Mouse (Mus musculus) thymus, postnatal 0 days (tissue): ENCODE measurements at regions not wholly inside any gene's neighbourhood (a gene's known extent, or its start where the extent isn't known, plus 50 kb on each side); places are given as distances from the start of the nearest gene placed in this dataset.

Experiments used
- DNase-seq: peaks from one replicate; pipeline ENCODE4 v3.0.0-alpha.2; 2015; ENCODE audit warnings: low spot score

DNA sequence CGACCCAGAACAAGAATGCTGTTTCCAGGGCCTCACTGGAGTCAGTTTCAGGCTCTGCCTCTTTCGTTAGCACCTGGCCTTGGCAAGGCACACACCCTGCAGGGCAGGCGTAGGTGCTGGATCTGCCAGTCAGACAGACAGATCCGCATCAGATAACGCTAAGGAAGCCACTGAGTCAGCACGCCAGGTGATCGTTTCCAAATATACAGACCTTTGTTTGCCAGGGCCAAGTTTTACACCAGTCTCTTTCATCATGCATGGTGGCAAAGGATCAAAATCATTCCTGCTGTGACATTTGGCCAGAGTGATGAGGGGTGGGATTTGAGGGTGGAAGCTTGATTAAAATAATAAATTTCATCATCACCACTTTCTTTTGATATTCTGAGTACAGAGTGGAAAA, 411.0 kb downstream of the Ofcc1 start:
- DNase-seq: no peak

DNA sequence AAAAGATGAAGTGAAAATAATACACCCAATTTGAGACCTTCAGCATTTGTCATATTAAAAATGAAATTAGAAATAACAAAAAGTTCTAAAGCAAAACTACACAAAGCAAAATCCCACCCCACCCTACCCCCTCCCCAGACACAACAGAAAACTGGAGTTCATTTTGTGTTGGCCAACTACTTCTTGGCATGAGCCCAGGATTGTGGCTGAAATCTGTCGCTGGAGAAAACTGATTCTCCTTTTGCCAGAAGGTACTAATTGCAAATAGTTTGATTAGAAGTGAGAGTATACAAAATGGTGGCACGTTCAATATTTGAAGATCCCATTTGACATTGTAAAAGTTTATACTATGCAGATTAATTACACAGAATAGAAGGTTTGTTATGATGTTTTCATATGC, 426.0 kb downstream of the Ofcc1 start:
- DNase-seq: no peak

DNA sequence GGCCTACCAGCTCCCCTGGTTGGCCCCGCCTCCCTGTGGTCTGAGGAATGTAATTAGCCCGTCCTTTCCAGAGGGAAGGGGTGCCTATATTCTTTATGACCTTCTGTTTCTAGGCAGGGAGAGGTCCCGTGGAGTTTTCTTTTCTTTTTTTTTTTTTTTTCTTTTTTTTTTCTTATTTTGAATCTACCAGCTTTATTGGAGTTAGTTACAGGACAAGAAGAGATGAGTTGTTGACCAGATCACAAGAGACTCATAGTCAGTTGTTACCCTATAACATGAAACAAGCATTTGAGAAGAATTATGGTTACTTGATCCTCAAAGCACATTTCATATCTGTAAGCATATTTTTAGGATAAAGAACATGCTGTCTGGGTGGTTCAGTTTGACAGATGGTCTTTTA, 429.8 kb downstream of the Ofcc1 start:
- no peak for DNase-seq

DNA sequence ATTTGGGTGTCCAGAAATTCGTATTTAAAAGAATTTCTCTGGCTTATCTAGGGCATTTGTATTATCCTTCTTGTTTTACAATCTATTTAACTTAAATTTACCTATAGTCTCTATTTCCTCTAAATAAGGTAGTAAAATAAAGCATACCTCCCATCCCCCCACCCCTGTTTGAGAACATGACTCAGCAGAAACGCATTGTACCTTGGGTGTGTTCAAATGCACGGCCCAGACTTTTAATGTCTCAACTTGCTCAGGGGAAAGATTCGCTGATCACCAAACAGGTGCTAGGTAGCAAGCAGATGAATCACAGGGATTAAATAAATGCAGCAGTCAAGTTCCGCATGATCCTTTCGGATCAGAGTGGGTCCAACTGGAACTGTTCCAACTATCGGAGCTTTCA, 432.7 kb downstream of the Ofcc1 start:
- DNase-seq: no peak

DNA sequence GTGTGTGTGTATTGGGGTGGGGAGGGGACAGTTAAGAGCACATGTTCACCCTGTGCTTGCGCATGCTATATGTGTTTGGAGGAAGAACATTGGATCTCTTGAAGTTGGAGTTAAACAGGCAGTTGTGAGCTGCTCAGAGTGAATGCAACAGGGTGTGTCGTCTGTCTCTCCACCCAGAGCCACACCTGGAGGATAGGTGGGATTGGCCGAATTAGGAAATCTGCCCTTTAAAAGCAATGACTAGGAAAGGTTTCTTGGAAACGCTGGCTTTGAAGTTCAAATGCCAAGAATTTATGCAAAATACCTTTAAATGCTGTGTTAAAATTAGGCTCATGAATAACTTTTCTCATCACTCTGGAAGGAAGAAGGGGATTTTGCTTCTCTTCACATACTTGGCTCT, 436.9 kb downstream of the Ofcc1 start:
- no peak for DNase-seq

DNA sequence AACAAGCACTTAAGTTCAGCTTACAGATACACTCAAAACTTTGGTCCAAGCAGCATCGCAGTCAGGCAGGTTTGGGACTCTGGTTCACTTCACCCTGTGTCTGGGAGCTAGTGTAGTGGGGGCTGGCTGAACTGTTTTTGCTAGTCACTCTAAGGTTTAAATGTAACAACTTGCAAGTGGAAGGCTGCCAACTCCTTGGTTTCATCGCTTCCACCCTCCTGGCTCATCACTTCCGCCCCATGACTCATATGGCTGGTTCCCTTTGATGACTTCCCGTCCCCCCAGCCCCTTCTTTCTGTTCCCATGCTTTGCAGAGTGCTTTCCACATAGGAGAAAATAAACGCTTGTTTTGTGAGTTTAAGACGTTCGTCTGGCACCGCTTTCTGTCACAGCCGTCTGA, 438.1 kb downstream of the Ofcc1 start:
- no peak for DNase-seq

DNA sequence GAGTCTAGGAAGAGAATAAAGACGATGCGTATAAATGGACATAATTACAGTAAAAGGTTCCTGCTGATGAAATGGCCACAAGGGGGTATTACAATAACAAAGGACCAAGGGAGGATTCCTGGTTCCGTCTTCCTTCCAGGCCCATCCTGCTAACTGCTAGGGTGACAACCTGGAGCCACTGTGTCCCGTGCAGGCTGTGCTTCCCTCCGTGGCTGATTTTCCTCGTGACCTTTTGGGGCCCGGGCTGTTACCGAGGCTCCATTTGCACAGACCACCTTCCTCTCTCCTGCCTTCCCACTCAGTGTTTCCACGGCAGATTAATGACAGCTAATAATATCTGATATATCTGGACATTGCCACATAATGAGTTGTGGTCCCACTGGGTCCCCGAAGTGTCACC, 453.5 kb downstream of the Ofcc1 start:
- no peak for DNase-seq

DNA sequence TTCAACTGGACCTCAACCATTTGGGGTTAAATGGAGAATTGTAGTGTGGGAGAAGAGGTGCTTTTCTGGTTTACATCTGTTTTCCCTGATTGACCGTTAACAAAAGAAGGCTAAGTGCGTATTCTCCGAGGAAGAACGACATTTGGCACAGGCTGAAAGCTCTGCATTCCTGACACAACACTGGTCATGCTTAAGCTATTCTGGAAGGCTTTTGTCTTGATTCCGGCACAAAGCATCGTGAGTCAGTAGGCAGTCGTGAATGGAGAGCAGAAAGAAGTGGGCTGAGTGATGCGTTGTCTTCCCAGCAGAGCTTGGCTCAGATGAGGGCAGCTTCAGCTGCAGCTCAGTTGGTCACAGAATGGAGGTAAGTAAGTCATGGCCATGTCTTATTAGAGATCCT, 457.0 kb downstream of the Ofcc1 start:
- no peak for DNase-seq

DNA sequence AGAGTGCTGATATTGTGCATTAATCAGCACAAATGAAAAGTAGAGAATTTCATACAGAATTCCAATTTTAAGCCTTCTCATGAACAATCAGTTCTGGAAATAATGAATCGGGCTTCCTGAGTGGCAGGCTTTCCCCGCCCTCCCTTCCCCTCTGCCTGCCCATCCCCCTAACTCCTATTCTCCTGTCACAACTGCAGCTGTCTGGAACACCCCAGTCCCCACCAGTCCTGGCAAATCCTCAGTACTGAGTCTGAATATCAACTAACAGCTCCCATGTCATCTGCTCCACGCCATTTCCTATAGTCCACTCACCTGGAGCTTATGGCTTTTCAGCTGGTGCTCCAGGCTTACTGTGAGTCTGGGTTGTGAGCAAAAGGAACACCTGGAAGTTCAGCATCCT, 457.9 kb downstream of the Ofcc1 start:
- DNase-seq: no peak

DNA sequence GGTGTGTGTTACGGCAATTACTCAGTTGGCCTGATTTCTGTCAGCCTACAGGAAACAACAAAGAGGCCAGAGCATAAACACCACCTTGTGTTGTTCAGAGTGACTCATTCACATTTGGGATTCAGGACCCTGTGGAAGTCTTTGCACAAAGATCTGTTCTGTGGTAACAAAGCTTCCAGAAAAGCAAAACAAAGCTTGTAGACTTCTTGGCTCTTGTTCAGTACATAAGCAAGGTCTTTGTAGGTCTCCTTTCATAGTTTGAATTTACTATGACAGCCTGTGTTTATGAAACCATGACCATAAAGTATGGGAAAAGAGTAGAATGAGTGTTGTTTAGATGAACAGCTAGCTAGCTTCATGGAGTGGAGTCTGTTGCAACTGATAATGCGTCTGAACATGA, 461.9 kb downstream of the Ofcc1 start:
- DNase-seq: no peak

DNA sequence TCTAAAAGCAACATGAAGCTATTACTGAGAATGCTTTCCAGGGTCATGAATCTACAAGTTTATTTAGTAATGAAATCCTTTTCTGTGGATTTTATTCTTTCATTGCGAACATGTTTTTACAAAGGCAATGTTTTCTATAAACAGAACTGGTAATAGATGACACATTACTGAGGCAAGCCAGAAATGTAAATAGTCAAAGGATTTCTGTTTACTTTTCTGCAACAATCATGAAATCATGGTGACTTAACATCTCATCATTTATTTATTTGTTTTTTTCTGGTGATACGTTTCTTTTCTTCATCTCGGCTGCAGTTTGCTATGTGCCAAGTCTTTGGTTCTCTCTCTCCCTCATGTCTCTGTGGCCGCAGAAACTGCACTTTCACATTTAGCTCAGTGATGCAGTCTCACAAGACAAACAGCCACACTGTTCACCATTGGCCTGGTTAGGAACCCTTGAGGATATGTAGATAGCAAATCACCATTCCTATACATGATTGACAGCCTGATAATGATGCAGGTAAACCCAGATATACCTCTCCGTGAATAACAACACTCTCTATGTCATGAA, 462.8 kb downstream of the Ofcc1 start:
- no peak for DNase-seq

DNA sequence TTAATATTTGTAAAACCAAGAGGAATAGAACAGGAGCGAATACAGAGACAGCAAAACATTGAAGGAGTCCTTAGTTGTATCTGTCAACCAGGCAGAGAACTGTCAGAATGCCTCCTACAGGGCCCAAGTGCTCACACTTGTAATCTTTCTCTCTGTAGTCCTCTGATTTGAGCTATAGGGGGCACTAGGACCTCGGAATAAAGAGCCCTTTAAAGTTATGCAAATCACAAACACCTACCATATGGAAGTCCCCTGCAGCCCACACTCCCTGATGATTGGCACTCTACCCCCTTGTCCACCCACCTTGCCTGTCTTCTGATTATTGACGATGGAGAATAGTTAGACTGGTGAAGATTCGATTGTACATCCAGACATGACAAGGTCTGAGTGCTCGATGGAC, 467.1 kb downstream of the Ofcc1 start:
- no peak for DNase-seq

DNA sequence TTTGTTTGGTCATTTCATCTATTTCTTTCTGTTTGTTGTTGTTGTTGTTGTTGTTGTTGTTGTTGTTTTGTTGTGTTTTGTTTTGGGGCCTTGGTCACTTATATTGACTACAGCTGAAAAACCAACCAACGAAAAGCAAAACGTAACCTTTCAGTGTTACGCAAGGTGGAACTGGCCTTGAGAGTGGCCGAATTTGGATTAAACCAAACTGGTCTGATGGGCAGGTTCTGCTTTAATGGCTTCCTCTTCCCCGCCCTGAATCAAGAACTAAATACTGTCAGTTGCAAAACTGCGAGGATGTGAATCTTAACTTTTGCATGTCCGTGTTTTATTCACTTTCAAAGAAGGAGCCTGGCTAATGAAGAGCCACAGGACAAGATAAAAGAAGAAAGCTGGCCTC, 480.2 kb downstream of the Ofcc1 start:
- DNase-seq: no peak

DNA sequence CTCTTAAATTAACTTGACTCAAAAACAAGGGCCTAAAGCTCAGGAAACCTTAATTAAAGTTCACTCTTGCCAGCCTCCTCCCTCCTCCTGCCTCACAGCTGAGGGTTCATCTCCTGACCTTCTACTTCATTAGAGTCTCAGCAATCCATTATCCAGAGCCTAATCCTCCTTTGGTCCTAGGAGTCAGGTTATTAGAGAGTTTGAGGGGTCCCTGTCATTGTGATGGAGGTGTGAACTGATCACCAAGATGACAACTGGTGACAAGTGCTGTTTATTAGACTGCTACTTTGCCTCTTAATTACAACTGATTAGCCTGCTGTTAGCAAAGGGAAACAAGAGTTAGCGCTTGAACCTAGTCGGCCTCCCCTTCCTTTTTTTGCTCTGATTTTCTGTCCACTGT, 481.1 kb downstream of the Ofcc1 start:
- no peak for DNase-seq

DNA sequence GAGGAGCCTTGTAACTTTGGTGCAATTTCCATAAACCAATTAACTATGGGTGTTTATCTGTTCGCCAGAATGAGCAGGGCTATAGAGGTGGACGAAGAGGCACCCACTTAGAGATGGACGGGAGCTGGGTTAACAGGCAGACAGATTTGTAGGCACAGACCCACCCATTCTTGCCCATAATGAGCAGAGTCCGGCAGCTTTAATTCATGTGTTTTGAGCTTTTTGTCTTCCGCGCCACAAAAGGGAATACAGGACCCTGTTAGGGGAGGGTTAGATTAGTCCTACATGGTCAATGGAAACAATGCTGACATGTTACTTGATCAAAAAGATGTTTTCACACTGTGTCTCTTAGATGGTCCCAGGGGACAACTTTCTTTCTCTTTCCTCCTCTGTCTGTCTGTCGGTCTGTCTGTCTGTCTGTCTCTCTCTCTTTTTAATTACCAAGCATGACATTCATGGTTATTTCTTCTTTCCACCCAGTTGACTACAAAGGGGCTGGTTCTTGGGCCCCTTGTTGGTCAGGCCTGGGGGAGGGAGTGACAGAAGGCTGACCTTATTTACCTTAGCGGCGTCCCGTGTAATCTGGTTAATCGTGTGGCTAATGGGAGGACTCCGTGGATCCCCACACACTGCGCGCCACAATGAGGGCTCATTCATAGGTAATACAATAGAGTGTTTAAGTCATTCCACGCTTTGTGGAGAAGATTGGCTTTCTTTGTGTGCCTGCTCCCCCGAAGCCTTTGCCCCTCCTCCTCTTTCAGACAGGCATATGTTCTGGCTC, 483.7 kb downstream of the Ofcc1 start:
- no peak for DNase-seq

DNA sequence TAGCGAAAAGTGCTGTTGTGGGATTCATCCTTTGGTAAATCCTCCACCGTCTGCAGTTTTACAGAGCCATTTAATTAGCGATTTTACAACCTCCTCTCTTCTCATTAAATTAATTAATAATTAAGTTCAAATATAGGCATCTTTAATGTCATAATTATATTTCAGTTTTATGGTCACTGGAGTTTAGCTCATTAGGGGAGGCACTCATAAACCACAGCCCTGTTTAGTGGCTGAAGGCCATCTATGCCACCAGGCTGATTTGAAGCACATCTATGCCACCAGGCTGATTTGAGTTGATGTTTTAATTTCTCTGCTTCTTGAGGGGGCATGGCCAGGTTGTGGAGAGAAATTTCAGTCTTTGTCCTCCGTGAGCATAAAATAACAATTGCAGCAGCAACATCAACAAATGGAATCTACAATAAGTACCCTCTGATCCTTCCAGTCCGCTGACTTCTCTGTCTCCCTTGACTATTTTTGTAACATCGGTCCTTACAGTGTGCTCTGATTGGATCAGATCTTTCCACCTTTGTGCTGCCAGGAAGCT, 508.9 kb downstream of the Ofcc1 start:
- DNase-seq: no peak

DNA sequence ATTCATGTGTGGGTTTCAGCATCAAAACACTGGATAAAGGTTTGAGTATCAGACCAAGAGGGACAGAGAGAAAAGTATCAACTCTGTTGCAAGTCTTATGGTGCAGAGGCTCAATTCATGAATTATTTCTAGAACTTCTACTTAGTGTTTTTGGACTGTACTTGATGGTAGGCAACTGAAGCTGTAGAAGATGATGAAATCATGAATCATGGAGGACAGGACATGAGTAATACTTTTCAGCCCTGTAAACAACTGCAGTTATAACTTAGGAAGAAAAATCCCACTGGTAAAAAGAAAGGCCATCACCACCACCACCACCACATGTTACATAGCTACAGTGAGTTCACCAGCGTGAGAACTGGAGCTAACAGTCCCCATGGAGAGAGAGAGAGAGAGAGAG, 511.9 kb downstream of the Ofcc1 start:
- no peak for DNase-seq

DNA sequence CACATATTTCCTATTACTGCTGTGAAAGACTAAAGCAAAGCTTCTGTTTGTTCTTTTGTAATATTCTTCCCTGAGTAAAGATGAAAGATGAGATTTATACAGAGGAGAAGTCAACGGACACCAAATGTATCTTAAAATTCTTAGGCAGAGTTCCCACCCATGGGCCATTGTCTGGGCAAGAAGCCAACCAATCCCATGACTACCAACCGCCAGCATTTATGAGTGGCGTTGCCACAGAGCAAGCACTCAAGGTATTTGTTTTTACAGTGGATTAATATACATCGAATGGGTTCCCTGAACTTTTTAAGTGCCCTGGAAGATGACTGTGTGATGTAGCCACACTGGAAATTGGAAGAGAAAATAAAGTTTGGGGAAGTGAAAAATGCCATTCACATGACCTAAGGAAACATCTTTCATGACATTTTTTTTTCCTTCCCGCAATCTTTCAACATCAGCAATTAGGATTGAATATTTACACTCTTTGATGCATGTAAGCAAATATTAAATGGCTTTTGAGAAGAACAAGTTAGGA, 525.1 kb downstream of the Ofcc1 start:
- no peak for DNase-seq

DNA sequence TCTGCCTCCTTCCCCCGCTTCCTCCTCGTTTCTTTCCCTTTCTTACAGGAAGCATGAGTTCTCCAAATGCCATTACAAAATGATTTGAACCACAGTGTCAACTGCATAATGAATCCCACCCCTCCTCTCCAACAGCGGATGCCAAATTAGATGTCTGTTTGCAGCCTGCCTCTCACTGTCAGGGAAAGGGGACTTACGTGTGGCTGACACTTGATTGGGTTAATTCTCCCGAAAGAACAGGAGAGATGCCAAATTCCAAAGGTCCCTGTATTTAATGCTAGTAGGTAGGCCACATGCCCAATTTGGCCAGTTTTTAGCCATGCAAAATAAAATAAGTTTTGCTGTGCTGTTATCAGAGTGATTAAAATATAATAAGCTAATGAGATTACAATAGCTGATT, 525.9 kb downstream of the Ofcc1 start:
- DNase-seq: no peak

DNA sequence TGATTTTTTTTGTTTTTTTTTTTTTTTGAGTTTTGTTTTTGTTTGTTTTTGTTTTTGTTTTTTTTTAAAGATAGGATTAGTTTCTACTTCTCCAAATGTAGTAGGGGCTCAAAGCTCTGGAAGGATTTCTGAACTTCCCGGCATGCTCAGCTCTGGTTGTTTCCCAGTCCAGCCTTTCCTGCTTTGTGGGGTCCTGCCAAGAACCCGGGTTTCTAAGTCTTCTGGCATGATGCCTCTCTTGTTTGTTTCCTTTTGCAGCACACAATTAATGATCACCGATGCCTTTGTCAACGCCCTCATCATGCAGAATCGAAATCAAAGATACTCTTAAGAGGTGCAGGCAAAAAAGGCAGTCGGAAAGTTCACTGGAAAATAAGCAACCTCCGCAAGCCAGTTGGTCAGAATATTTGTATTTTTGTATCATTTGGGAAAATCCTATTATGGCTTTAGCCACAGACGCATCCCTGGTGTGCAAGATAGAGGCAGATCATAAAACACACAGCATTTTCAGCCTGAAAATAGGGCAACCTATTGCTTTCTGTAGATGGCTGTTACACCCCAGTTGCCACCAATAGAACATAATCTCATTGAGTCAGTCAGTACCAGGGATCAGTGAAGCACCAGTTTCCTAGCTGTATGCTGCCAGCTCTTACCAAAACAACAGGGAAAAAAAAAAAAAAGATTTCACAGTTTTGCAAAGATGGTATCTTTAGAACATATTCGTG, 526.6 kb downstream of the Ofcc1 start:
- DNase-seq: no peak

DNA sequence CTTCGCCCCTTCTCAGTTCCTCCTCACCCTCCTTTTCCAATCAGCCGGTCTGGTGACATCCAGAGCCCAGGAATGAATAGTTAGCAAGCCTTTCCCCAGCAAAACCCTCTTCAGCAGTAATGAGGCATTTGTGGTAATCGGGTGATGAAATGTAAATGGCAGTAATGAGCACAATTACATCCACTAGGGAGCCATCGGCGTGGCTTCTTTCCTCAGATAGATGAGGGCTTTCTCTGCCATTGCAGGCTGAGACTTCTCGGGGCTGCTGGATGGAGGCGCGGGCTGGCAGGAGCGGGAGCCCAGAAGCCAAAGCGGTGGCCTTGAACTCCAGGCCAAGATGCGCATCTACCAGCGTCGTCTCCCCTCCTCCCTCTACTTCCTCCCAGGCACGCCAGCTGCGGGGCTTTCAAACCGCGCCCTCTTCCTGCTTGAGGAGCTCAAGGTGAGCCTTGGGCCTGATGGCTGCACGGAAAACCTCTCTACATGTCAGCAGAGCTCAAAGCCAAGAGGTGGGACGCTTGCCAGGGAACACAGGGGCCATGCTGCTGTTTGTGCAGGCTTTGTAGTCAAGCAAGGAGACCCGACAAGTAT, 537.2 kb downstream of the Ofcc1 start:
- peak; percentile 17 for DNase-seq
